Mouse (Mus musculus) hindlimb bud, embryonic 11.5 days (tissue): ENCODE data around the gene Tgm2.

ENCODE experiments used
- DNase-seq: peaks from one replicate; pipeline ENCODE4 v3.0.0-alpha.2; 2012; ENCODE audit warnings: low read depth, low spot score; ENCODE audit errors: extremely low spot score

Tgm2 gene

GRCm38 (mm10) chr2:158146223-158146622 lies at the start of gene Tgm2:
Gene Tgm2, minus strand, starts transcription at chr2:158146436.
- no peak for DNase-seq

DNA sequence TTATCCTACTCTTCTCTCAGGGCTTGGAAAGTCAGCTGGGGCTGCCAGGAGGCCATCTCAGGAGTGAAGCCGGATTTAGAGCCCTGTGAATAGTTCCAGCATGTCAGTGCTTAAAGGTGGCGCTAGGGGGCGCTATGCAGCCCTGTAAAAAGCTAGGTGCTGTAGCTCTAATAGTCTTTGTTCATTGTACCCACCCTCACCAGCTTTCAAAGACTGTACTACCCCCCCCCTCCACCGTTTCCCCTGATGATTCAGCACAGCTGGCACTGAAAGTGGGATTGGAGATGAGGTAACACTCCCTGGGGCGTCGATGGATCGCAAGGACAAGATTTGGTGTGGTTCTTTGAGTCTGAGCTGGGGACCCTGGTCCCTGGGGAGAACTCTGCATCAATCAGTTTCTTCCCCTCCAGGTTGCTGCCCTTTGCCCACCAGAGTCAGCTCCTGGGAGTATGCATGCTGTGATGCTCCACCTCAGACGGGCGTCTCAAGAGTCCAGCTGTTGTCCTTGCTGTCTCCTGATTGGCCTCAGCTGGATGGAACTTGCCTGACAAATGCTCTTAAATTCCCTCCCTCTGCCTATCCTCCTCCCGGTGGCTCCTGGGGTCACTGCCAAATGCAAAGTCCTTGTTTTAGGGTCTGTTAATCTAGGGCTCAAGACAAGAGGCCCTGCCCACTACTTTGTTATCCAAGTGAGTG lies 48.9 kb upstream of the Tgm2 start:
- DNase-seq: no peak

DNA sequence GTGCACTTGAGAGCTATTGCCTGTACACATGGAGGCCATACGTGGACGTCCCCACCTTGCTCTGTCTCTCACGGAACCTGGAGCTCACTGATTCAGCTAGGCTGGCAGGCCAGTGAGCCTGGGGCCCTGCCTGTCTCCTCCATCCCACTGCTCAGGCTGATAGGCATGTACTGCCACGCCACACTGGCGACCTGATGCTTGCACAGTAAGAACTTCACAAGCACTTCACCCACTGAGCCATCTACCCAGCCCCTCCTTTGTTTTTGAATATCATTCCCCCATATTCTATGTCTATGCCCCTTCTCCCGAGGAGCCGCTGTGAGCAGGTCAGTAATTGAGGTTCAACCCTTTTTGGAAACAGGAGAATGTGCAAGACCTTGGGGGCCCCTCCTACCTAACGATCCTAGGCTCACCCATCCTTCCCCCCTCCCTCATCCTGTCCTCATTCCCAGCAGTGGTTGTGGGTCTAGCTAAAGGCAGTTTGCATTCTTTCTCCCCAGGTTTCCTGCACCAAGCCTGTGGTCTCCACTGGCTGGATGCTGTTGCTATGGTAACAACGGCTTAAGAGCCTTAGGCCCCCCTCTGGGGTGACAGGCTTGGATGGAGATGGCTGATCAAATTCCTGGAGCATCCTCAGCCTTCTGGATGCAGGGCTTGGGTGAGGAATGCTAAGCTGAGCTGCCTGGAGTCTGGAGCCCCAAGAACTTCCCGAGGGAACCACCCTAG lies 47.5 kb upstream of the Tgm2 start:
- DNase-seq: no peak

DNA sequence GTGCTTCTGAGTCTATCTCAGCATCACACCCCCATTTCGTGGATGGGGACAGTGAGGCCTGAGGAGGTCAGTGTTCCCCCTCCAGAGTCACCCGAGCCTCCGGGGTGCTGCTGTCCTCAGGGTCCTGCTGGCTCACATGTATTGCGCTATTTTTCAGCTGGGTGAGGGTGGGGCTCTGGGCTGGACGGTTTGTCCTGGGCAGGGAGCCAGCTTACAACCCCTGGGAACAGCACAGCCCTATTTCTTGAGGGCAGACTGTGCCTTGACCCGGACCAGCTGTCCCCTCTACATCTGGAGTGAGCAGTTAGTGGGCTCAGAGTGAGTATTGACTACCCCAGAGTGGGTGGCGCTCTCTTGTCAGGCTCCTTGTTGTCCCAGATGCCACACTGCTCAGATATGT lies 44.9 kb upstream of the Tgm2 start:
- DNase-seq: no peak

- no peak for DNase-seq
Measured at GRCm38 (mm10) chr2:158189451-158189850, 43.2 kb upstream of the Tgm2 start.

- DNase-seq: no peak
Measured at GRCm38 (mm10) chr2:158186206-158186871, 40.1 kb upstream of the Tgm2 start.

DNA sequence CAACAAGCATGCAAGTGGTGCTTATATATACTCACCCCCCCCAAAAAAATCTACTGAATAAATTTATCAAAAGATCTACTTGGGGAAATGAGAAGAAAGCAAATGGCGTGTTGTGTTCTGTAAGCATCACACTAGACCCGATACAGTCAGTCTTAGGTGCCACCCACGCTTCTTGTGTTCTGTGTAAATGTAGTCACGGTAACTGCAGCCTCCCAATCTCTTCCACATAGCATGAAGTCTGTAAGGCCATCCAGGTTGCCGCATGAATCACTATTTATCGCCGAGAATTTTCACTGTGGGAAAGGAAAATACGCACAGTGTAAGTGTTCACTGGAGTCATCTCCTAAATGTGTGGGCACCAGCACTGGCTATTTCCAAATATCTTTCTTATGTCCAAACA lies 37.0 kb upstream of the Tgm2 start:
- DNase-seq: no peak

DNA sequence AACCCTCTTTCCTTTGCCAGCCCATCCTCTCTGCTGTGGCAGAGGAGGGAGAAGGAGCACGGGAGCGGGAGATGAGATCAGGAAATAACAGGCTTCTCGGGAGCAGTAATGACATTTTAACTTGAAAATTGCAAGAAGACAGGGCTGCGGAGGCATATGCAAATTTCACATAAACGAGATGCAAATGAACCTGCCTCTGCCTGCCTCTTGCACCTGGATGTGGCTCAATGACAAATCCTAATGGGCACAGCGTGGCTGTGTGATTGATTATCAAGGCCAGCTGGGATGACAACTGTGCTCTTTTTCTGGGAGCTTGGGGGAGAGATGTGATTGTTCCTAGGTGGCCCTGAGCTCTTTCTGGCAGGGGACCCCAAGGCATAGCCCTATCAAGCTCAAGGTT lies 35.7 kb upstream of the Tgm2 start:
- DNase-seq: no peak

DNA sequence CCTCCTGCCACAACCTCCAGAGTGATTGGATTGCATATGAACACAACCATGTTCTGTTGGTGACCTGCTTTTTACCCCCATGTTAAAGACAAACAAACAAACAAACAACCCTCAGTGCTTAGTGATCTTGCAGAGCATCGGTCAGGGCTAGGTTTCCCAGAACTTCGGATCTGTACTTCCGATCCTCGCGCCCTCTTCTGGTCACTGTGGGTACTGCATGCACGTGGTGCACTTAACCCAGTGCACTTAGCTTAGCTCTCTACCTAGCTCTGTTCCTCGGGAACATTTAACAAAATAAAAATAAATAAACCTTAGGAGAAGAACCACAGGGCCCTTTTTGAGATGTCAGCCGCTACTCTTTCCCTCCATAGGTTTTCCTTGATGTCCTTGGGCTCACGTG lies 34.6 kb upstream of the Tgm2 start:
- no peak for DNase-seq

- no peak for DNase-seq
Measured at GRCm38 (mm10) chr2:158179370-158180111, 33.3 kb upstream of the Tgm2 start.

- DNase-seq: no peak
Measured at GRCm38 (mm10) chr2:158178696-158179369, 32.6 kb upstream of the Tgm2 start.

GRCm38 (mm10) chr2:158178139-158178538 lies 31.9 kb upstream of the Tgm2 start:
- DNase-seq: no peak

GRCm38 (mm10) chr2:158177574-158177973 lies 31.3 kb upstream of the Tgm2 start:
- DNase-seq: no peak

DNA sequence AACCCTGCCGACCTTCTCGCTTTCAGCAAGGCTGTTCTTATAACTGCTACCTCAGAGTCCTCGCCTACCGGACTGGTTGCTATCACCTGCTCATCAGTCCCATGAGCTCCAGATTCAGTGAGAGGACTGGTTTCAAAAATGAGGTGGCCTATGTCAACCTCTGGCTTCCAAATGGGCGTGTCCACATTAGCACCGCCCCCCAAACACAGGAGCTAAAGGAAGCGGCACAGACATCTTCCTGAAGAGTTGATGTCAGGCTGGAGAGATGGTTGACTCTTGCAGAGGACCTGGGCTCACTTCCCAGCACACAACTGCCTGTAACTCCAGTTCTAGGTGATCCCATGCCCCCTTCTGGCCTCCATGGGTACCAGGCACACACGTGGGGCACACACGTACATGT lies 30.5 kb upstream of the Tgm2 start:
- no peak for DNase-seq

DNA sequence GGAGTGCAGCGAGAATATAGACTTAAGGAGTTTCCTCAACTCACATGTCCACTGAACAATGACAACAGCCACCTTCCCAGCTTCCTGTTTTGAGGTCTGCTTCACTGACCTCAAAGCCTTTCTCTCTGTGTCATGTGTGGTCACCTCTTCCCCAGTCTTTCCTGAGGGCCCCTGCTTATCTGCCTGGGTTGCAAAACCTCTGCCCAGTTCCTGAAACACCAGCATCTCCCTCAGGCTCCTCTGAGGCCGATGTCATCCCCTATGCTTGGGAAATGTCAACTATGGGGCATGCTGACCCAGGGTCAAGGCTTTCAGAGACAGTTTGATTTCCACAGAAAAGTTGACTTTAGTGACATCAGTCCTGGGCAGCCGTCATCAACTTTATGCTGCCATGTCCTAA lies 29.2 kb upstream of the Tgm2 start:
- DNase-seq: no peak

DNA sequence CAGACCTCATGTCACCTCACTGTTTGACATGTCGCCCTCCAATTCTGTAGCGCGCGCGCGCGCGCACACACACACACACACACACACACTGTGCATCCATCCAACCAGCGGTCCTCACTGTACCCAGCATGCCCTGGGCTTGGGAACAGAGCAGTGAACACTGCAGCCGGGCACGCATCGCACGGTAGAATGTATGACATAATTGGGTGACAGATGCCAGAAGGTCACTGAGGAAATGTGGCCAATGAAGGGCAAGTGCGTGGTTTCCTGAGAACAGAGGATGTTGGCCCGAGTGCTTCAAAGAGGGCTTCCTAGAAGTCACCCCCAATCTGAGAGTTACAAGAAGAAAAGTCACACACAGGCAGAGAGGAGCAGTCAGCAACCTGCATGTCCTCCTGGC lies 28.7 kb upstream of the Tgm2 start:
- no peak for DNase-seq

DNA sequence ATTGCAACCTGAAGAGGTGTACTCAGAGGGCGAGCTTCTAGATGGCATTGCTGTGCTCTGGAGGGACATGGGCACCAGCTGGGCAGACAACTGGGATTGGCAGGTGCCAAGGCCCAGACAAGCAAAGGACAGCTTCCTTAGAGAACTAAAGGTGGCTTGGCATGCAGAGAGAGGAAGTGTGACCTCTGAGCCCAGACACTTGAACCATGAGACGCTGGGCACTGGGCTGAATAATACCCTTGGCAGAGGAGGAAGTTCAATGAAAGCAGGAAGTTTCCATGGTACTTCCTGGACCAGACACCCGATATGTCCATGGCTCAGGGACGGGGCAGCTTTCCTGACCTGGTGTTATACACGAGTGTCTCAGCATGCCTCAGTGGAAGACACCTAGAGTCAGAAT lies 28.2 kb upstream of the Tgm2 start:
- no peak for DNase-seq

DNA sequence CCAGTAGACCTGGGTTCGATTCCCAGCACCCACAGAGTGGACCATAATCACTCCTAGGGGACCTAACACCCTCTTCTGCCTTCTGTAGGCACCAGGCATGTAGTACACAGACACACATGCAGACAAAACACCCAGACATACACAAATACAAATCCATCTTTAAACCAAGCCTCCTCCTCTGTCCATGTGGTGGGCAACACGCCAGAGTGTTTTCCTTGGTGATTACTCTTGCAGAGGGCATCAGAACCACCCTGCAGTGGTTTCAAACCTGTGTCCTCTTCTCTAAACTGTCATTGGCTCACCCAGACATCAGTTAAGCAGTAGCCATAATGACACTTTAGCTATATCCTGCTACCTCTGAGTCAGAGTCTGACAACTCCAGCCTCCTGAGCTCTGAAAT lies 24.2 kb upstream of the Tgm2 start:
- no peak for DNase-seq

- DNase-seq: no peak
Measured at GRCm38 (mm10) chr2:158169771-158170170, 23.5 kb upstream of the Tgm2 start.

GRCm38 (mm10) chr2:158169351-158169750 lies 23.1 kb upstream of the Tgm2 start:
- DNase-seq: no peak

GRCm38 (mm10) chr2:158168741-158169211 lies 22.5 kb upstream of the Tgm2 start:
- no peak for DNase-seq
